Mouse (Mus musculus) mature B cell (primary cell): Measurements from ENCODE around the gene Serpinb9b.
"Not testable (repeated sequence)": the region's sequence is repeated elsewhere in the genome, so short reads cannot be mapped to it uniquely, and the experiment has no call there.

ENCODE experiments used
- in situ Hi-C: fragments of 300-500 bp; cut with MboI; formaldehyde crosslinking; loops from 2 replicates; pipeline ENCODE4 v1.14.3; 2019

The Serpinb9b gene

DNA sequence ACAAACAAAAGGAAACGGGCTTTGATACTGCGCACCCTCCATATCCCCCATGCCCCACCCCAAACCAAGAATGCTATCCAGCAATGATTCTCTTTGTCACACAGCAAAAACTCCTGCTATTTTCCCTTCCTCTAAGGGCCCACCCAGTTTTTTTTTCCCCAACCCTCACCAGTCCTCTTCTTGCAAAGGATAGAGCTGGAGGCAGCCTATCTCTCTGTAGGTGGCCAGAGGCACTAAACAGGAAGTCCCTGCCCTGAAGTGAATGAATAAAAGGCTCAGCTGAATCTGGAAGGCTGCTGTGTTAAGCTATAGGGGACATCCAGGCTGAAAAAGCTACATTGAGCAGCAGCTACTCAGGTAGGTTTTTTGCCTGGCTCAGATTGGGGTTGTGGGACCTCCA is at the start of gene Serpinb9b:
Gene Serpinb9b (plus strand): TSS at position 173 of the 400 bp plus-strand sequence.
- in situ Hi-C loops, result no loop called here

DNA sequence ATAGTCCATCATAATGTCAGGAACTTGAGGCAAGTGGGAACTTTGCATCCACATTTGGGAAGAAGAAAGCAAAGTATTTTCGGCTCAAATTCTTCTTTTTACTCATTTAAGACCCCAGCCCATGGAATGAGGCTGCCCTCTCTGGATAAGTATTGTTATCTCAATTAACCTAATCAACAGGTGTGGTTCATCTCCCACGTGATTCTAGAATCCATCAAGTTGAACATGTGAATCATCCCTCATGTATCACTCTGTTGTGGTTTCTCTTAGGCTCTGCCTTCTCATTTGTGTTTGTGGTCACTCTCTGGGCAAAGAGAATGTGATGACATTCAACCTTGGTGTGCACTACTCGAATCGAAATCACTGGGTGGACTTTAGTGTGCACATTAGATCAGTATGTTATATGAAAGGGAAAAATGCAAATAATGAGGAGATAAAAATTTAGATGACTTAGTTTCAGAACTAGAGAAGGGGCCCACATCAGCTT is 44.6 kb upstream of the Serpinb9b start:
- in situ Hi-C loops, result no loop called here

DNA sequence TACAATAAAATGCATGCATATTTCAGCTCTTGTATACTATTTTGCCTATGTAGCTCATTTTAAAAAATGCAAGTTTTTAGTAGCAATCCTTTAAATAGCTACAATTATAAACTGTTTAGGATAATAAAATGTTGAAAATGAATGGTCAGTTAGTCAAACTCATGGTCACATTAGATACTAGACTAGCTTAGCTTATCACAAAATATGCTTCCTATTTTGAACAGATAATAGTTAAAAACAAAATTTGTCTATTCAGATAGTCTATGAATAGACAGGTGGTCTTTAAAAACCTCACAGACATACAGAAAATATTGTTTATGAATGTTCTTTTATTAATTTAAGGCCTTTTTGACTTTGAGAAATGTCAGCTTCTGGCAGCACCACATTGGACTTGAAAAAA is 41.0 kb upstream of the Serpinb9b start:
- in situ Hi-C loops, result no loop called here

DNA sequence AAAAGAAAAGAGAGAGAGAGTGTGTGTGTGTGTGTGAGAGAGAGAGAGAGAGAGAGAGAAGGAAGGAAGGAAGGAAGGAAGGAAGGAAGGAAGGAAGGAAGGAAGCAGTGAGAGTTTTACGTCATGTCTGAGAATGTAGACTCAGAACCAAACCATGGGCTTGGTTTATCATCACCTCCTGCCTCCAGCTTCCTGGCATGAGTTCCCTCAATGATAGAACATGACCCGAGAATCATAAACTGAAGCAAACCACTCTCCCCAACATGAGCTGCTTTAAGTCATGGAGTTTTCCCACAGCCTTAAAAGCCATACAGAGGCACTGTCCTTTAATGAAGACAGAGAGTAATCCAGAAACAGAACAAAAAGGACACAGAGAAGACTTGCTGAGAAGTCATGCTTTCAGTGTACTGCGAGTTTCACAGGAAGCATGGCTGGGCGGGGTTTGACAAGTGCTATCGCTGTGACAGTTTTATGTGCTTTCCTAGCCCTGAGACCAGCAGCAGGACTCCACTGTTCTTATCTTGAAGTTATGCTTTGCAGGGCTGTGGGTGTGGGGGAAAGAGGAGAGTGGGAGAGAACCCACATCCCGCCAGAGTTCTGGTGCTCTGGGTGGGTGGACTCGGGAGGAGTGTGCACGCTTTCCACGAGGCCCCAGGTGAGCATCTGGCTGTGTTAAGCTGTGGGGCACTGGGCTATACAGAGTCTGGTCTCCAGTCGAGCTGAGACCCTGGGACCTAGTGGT is 33.9 kb upstream of the Serpinb9b start:
- in situ Hi-C loops, result no loop called here

DNA sequence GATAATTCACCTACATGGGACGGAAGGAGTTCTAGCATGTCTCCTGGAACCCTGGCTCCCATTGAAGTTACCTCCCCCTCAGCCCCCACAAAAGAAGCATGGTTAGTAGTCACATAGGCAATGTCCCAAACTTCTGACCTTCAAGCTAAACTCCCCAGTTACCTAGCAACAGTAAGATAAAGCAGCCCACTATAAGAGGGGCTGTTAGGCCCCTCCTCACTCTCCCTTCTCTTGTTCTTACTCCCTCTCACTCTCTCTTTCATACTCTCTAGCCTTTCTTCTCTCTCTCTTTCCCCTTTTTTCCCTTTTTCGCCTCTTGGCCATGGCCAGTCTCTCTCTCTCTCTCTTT is 33.3 kb upstream of the Serpinb9b start:
- in situ Hi-C loops, result no loop called here

DNA sequence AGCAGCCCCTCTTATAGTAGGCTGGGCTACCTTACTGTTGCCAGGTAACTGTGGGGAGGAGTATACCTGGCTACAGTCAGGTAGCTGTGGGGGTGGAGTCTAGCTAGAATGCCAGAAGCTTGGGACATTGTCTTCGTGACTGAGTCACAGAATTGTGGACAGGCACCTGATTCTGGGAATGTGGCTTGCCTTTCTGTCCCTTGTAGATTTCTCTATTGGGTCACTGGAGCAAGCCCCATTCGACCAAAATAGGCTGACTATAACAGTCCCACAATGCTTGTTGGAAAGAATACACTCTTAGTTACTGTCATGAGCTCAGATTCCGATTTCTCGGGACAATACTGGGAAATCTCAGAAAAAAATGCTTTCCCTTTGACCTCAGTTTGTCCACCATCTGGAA is 32.2 kb upstream of the Serpinb9b start:
- in situ Hi-C loops, result no loop called here

DNA sequence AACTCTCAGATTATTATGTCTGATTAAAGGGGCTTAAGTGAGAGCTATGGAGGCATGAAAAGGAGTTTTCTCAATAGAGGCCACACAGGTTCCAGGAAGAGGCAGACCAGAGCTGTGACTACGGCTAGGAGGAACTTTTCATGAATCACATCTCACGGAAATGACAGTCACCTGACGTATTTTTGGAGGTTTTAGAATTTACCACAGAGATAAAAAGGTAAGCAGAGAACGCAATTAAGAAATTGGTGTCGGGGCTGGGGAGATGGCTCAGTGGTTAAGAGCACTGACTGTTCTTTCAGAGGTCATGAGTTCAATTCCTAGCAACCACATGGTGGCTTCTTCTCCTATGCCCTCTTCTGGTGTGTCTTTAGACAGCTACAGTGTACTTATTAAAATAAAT is 25.9 kb upstream of the Serpinb9b start:
- in situ Hi-C loops, result no loop called here

DNA sequence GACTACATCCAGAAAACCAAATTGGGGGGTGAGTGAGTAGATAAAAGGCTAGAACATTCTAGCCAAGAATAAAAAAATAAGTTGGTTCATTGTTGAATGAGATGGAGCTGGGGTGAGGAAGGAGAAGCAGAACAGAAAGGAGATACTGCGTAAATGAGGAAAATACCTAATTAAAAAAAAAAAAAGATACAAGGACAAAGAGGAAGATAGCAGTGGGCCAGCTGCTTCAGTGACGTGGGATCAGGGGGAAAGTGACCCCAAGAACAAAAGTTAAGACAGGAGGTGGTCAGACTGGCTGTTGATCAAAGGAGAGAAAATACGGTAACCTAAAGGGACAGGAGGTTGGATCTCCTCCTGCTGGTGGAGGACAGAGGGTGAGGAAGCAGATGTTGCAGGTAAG is 24.3 kb upstream of the Serpinb9b start, which contains the start of gene Serpinb9:
Gene Serpinb9 (plus strand): TSS at position 301 of the 400 bp plus-strand sequence.
- in situ Hi-C loops, result no loop called here

DNA sequence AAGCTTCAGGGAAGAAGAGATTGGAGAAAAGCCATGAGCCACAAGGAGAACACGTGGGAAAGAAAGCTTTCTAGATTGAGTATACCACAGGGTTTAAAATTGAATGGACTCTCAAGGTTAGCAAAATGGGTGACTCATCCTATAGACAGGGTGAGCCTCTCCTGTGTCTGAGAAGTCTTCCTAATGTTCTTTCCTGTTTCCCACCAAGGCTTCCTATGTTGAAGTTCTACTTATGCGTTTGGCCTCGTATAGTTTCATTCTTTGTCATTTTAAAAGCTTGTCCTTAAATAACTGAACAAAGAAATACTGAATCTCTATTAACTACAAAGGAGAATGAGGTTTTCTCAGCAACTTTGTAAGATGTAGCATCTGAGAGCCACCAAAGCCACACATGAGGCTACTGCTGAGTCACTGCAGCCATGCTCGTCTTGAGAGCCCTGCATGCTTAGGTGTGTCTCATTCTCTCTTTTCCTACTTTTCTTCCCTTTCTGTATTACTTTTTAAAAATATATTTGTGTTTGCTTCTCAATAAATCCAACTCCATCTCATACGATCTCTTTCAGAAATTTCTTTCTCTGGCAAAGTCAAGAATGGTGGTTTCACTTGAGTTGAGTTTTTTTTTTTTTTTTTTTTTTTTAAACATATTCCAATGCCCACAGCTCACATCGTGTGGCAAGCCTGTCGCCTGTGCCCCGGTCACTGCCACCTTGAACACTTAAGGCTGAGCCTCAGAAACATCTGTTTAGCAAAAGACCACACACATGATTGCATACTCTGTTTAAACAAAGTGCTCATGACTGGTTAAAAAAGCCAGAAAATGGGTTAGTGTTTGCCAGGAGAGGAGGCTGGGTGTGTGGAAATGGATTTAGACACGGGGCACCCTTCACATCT is 23.4 kb upstream of the Serpinb9b start:
- in situ Hi-C loops, result no loop called here

DNA sequence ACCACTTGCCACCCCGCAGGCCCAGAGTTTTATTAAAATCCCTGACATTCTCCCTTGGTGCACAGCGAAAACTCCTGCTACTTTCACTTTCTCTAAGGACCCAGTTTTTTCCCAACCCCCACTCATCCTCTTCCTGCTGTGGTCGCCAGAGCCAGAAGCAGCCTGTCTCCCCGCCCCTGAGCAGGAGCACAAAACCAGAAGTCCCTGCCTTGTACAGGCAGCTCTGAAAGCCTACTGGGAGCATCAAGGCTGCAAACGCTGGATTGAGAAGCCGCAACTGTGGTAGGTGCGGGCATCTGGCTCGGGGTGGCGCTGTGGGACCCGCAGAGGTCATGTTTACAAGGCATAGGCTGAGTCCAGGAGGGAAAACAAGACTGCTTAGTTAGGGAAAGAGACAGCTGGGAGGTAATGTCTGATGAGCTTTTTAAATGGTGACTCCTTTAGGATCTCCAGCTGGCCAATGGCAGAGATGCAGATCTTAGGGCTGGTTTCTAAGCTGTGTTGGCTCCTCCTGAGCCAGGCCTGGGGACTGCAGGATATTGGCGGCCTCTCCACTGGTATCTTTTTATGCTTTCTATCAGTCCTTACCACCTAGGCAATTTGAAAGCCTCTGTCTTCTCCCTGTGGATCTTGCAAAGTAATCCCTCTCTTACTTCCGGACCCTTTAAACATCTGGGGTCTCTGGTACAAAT is 22.7 kb upstream of the Serpinb9b start:
- in situ Hi-C loops, result no loop called here

DNA sequence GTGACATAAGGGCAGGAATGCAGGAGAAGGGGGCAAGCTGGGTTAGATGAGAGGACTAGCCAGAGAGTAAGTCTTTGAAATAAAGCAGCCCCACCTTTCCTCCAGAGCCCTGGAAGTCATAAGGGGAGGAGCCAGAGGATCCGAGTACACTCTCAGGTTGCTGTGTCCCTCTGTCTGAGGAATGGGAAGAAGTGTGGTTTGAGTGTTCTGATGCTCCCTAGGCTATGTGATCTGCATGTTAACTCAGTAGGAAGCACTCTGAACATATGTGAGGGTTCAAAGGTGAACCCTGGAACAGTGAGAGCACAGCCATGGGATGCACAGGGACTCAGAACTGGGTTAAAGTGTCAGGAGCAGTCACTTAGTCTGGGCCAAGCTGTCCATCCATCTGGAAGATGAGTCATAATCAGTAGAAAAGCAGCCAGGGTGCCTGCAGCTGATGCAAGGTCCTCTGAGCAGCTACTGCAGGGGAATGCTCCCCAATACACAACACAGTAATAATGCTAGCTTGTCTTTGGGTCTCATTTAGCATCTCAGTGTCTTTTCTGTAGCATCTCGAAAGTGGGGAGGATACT is 21.6 kb upstream of the Serpinb9b start:
- in situ Hi-C loops, result no loop called here

DNA sequence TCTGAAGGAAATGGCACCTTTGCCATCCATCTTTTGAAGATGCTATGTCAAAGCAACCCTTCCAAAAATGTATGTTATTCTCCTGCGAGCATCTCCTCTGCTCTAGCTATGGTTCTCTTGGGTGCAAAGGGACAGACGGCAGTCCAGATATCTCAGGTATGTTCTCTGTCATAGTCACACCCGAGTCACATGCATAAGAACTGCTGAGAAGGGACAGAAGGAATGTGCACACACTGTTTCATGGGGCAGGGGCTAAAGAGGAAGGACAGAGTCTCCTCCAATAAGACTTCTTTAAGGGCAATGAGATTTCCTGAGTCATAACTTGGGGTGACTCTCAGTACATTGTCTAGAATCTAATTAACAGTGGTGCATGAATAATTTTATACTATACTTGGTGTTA is 20.7 kb upstream of the Serpinb9b start:
- in situ Hi-C loops, result no loop called here

DNA sequence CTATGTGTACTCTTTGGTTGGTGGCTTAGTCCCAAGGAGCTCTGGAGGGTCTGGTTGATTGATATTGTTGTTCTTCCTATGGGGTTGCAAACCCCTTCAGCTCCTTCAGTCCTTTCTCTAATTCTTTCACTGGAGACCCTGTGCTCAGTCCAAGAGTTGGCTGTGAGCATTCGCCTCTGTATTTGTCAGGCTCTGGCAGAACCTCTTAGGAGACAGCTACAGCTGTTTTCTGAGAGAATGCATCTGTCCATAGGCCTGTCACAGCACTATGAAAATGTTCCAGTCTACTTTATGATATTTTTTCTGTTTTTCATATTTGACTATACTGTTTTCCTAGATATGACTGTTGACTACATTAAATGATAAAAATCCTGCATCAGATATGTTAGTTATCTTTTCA is 14.8 kb upstream of the Serpinb9b start:
- in situ Hi-C loops, result no loop called here

DNA sequence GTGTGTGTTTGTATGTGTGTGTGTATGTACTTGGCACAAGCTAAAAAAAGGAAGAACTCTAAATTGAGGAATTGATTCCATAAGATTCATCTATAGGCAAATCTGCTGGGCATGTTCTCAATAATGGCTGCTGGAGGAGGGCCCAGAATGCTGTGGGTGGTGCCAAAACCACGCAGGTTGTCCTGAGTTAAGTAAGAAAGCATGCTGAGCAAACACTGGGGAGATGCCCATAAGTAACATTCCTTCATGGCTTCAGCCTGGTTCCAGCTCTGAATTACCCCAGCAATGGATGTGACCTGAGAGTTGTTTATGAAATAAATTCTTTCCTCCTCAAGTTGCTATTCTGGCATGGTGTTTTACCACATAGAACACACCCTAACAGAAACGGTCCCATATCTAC is 13.9 kb upstream of the Serpinb9b start:
- in situ Hi-C loops, result no loop called here

DNA sequence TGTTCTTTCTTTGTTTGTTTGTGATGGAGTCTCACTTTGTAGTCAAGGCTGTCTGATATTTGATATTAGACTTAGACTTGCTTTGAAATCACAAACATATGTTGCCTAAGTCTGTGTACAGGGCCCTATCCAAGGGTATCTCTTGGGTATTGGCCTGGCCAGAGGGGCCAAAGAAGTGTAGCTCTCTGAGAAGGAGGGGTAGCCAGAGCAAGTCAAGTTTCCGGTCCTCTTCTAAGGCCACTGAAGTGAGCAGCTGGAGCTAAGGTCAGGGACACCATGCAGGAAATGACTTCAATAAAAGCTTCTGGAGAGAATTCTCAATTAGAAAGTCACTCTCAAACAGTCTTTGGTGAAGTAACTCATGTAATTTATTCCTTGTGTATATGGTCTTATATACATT is 4.8 kb upstream of the Serpinb9b start:
- in situ Hi-C loops, result no loop called here

DNA sequence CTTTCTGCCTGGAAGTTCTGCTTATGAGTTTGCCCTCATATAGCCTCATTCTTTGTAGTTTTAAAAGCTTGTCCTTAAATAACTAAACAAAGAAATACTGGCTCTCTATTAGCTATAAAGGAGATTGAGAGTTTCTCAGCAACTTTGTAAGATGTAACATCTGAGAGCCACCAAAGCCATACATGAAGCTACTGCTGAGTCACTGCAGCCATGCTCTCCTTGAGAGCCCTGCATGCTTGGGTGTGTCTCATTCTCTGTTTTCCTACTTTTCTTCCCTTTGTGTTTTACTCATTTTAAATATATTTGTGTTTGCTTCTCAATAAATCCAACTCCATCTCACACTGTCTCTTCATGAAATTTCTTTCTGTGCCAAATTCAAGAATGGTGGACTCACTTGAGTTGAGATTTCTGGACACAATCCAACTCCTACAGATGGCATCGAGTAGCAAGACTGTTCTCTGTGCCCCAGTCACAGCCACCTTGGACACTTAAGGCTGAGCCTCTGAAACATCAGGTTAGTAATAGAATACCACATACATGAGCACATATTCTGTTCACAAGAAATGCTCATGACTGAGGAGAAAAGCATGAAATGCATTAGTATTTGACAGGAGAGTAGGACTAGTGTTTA is 674 bp upstream of the Serpinb9b start:
- in situ Hi-C loops, result no loop called here

DNA sequence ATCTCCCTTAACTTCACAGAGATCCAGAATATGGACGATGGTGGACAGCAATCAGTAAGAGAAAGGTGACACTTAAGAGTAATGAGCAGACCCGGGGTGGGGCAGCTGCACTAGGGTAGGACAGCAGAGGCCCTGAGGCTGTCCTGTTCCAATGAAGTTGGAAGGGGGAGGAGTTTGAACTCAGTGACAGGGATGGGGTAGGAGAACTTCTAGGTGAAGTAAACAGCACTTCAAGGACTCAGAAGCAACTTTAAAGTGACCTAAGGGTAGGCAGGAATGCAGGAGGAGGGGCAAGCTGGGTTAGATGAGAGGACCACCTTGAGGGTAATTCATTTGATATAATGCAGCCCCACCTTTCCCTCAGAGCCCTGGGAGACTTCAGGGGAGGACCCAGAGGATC is 930 bp downstream of the Serpinb9b start:
- in situ Hi-C loops, result no loop called here

DNA sequence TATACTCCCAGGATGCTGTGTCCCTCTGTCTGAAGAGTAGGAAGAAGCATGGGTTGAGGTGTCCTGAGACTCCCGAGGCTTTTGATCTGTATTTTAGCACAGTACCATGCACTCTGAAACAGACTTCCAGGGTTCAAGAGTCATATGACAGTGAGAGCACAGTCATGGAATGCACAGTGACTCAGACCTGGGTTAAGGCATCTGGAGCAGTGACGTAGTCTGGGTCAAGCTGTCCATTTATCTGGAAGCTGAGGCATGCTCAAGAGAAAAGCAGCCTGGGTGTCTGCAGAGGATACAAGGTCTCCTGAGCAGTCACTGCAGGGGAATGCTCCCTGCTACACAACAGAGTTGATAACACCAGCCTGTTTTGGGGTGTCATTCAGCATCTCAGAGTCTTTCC is 1.3 kb downstream of the Serpinb9b start:
- in situ Hi-C loops, result no loop called here

DNA sequence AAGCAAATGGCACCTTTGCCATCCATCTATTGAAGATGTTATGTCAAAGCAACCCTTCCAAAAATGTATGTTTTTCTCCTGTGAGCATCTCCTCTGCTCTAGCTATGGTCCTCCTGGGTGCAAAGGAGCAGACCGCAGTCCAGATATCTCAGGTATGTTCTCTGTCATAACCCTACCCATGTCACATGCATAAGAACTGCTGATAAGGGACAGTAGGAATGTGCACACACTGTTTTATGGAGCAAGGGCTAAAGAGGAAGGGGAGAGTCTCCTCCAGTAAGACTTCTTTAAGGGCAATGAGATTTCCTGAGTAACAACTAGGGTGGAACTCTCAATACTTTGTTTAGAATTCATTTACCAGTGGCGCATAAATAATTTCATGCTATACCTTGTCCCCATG is 2.3 kb downstream of the Serpinb9b start:
- in situ Hi-C loops, result not testable (repeated sequence)

DNA sequence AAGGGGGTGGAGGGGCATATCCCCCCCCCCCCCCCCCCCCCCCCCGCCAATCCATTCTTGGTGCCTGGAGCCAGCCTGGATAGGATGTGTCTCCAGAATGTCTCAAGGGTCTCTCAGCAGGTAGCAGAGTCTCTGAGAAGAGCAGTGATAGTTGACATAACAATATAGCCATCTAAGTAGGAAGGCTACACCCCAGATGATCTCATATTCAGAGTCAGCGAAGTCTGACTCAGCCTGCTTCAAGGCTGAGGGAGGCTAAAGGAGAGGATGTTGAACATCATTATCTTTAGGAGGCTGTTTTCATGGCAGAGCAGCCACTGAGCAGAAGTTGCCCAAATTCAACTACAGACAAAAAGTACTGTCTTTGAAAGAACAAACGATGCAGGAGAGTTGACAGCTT is 3.1 kb downstream of the Serpinb9b start:
- in situ Hi-C loops, result no loop called here

DNA sequence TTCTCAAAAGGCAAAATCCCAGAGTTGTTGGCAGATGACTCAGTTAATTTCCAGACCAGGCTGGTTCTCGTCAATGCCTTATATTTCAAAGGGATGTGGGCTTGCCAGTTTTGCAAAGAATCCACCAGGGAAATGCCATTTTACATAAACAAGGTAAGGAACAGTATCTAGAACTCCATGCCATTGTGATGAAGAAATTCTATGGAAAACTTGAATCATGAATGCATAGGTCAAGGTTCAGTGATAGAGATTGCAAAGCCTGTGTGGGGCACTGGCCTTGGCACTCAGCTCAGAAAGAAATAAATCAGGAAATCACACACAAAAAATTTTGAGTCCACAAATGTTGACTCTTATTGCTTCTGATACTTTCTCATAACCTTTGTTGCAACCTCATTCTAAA is 8.3 kb downstream of the Serpinb9b start:
- in situ Hi-C loops, result no loop called here

DNA sequence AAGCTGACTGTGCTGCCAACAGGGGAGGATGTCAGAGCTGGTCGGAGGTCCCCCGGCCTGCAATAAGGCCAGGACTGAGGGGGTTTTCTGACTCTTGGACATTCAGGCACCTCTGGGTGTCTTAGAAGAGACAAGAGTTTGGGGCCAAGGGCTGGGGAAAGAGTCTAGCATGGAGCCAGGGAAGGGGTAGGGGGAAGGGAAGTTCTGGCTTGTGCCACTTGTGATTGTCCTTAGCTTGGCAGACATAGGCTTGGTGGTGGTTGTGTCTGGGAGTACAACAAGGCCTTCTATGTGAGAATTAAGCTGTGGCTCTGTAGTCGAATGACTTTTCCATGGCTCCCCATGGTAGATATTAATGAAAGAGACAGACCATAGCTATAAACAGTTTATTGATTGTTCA is 16.3 kb downstream of the Serpinb9b start:
- in situ Hi-C loops, result no loop called here
